ENCODE assay signal across 1 mouse cellular context in the genomic region with DNA sequence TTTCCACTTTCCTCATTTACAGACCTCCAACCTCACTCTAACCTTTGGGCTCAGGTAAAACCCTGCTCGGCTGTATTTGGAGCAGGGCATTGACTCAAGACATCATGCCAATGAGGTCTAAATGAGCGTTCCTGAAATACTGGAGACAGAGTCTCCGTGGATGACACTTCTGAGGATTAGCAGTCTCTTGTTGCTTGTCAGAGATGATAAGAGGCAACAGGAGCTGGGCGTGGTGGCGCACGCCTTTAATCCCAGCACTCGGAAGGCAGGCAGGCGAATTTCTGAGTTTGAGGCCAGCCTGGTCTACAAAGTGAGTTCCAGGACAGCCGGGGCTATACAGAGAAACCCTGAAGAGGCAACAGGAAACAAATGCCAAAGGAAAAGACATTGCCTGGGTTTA.
TF ChIP-seq lines count a peak whose summit lies in the region.

No protein-coding gene starts in this region.

TF ChIP-seq in MEL, 35 proteins besides CTCF, POLR2A, EP300 and RAD21 (continued from another document):
- no peak for TF ChIP-seq SMC3 (IDR thresholded peaks at IDR 0.05; ENCODE audit: low read depth, low read length)
- no peak for TF ChIP-seq NELFE (IDR thresholded peaks at IDR 0.05; ENCODE audit: low read depth, low read length)
- TF ChIP-seq GATA1 (IDR thresholded peaks at IDR 0.05; ENCODE audit: low read depth, low read length): no peak
- TF ChIP-seq MAFK (IDR thresholded peaks at IDR 0.05; ENCODE audit: borderline replicate concordance, low read depth, low read length): no peak
- no peak for TF ChIP-seq ZKSCAN1 (IDR thresholded peaks at IDR 0.05; ENCODE audit: low read depth, low read length)
- no peak for TF ChIP-seq CHD2 (IDR thresholded peaks at IDR 0.05; ENCODE audit: low read length)
- TF ChIP-seq MYB (IDR thresholded peaks at IDR 0.05; ENCODE audit: low read depth, low read length): no peak
- TF ChIP-seq CHD1 (IDR thresholded peaks at IDR 0.05; ENCODE audit: low read depth, low read length): no peak
TF ChIP-seq in MEL: peak in this region for 0.
